Mouse (Mus musculus) fibroblast of lung, adult 2 months (primary cell): Measurements from ENCODE around the gene Dock10.

ENCODE experiments used
- DNase-seq: peaks from one replicate; pipeline ENCODE4 v3.0.0-alpha.2; 2011; ENCODE audit warnings: low read depth

Gene Dock10

DNA sequence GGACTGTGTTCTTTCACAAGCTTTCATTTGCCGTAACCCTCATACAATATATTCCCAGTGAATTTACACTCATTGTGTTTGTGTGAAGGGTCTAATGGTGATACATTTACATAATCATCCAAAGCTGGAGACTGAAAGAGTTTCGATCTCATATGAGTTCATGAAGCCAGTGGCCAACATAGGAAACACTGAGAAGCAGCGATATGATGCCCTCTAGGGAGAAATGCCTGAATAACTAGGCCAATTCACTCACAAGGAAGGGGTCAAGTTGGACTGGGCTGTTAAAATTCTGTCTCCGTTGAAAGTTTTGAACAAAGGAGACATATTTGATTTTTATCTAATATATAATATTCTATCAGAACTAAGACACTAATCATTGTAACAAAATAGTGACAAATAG, 30.9 kb downstream of the Dock10 start:
- DNase-seq: no peak

GRCm38 (mm10) chr1:80722647-80723046, 35.7 kb downstream of the Dock10 start:
- no peak for DNase-seq

DNA sequence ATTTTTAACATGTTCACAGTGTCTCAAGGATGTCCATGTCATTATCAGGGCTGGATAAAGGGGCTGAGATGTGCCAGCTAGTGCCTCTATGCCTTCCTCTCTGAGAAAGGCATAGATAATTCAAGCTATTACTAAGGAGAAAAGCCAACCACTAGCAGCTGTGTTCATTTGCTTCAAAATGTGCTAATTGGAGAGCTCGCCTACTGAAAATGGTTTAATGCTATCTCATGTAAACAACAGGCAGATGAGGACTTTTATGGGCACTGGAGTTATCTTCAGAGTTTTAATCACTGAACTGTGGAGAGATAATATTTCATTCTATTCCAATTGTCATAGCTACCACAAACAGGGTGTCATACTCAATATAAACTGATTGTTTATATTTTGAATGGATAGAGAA, 36.3 kb downstream of the Dock10 start:
- no peak for DNase-seq

DNA sequence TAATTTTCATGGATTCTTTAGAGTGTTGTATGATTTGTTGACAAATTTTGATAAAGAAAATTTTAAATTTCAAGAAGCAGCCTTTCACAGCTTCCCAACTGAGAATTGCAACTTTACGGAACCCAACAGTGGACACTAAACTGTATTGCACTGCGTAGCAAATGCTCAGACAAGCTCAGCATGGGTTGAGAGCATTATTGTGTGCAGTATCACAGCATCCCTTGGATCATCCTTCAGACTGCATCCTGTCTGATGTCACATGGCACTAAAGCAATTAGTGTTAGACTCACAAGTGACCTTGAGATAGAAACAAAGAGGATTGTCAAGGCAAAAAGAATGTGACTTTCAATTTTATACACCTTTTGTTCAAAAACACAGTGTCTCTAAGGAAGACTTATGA, 37.1 kb downstream of the Dock10 start:
- no peak for DNase-seq

DNA sequence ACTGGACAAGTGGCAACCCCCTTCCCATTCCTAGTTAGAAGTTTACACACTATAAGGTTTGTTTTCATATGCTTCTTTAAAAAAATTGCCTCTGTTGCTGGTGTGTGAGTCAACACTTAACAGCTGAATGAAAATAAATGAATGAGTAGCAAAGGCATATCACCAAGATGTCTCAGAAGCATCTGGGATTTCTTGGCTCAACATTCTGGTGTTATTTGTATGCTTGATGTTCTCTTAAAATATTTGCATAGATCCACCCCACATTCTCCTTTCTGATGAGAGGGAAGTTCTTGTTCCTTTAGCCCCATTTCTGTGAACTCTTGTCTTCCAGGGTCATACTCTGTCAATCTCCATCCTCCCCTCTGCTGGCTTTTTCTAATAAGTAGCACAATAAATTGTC, 38.2 kb downstream of the Dock10 start:
- no peak for DNase-seq

- no peak for DNase-seq
Observed at GRCm38 (mm10) chr1:80719436-80719835, 38.9 kb downstream of the Dock10 start.

DNA sequence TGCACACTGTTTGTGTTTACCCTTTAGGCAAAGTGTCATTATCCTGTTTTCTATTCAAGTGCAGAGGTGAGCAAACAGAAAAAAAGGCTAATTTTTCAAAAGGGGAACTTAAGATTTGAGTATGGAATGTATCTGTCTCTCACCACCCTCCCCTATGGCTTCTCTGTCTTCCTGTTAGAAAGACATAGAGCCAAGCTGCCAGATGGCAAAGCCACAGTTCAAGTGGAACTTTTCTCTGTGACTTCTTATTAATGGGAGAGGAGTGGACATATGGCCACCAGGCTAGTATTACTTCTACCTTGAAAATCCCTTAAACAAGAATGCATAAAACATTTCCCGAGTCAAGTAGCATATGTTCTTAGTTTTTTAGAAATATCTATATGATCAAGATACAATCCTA, 39.7 kb downstream of the Dock10 start:
- DNase-seq: no peak

DNA sequence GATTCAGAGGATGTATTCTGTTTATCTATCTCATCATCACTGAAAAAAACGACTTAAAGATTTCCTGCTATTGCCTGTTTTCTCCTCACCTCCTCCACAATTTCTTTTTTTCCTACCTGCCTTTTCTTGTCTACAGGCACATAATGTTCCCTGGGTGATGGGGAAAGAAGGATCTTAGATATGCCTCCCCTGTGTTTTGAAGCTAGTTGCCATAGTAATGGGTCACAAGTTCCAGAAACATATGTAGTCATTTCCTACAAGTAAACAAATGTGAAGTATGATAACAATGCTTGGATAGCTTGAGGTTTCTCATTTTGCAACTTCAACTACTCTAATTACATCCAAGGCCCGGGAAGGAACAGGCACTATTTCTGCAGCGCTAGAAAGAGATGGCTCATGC, 42.4 kb downstream of the Dock10 start:
- DNase-seq: no peak

DNA sequence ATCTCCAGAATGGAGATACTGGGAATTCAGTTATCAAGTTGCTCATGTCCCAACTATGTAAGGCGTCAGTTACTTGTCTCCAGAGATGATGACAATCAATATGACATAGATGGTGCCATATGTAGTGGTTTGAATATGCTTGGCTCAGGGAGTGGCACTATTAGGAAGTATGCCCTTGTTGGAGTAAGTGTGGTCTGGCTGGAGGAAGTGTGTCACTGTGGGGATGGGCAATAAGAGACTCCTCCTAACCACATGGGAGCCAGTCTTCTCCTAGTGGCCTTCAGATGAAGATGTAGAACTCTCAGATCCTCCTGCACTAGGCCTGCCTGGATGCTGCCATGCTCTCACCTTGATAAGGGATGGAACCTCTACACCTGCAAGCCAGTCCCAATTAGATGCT, 44.4 kb downstream of the Dock10 start:
- DNase-seq: no peak

DNA sequence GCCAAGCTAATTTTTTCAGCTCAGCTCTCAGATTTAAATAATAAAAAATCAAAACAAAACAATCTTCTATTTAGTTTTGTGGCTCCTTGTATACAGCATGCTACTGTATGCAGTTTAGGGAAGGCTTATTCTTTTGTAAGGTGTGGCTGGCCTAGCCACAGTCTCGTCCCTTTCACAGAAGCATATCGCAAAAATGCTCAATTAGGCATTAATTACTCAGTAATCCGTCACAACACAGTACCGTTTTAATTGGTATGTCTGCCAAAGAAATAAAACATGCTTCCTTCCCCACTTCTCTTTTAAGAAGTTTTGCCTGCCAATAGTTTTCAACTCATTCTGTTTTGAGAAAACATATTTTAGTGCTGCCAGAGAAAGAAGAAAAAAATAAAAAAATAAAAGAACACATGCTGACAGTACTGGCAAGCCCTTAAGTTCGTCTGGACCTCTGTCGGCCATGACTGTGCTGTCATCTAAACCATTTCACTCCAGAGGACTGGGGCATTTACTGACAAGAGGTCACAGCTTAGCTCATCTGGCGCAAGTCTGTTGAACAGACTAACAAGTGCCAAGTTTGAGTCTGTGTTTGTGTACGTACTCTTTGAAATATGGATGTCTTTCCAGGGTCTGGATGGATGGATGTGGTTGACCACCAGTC, 47.6 kb downstream of the Dock10 start:
- no peak for DNase-seq

DNA sequence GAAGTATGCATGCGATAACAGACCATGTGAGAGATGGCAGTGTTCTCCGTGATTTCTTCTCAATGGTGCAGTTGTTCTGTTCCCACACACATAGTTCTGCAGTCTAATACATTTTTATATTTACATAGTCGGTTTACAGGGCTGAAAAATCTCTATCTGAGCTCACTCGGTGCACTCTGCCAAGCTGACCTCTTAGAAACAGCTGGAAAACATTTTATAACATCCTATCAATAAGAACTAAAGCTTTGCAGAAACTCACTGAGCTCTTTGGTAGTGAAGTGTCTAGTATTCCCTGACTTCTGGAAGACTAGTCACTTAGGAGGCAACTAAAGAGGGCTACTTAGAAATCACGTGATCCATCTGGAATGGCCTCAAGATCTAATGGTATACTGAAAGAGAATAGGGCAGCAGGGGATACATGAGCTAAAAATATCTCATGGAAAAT, 48.2 kb downstream of the Dock10 start:
- no peak for DNase-seq

DNA sequence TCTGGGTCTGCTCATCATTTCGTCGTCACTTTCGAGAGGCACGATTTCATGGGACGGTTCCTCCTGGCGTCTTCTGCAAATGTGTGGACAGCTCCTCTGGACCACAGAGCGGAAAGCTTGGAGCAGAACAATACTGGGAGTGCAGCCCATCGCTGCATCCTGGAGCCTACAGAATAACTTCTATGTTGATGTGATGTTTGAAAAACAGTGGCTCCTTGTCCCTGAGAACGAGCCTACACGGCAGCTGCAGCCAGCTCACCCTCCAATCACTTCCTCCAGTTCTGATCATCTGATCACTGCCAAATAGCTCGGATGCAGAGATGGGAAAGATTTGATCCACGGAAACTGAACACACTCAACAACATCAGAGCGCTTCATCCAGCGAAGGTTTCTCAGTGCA, 49.0 kb downstream of the Dock10 start:
- no peak for DNase-seq

DNA sequence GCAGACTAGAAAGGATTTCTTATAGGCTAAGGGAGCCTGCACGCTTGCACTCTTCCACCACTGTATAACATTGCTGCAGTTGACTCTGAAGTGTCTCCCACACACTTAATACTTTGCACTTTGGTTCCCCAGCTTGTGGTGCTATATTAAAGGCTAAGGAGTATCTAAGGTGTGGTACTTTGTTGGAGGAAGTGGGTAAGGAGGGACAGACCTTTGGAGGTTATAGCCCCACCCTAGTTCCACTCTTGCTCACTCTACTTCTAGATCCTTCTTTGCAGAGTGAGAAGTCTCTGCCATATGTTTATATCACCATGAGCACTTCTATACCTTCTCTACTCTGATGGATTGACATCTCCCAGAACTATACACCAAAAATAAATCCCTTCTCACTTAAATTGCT, 55.0 kb downstream of the Dock10 start:
- DNase-seq: no peak

- DNase-seq: no peak
Observed at GRCm38 (mm10) chr1:80676004-80676673, 82.2 kb downstream of the Dock10 start.

DNA sequence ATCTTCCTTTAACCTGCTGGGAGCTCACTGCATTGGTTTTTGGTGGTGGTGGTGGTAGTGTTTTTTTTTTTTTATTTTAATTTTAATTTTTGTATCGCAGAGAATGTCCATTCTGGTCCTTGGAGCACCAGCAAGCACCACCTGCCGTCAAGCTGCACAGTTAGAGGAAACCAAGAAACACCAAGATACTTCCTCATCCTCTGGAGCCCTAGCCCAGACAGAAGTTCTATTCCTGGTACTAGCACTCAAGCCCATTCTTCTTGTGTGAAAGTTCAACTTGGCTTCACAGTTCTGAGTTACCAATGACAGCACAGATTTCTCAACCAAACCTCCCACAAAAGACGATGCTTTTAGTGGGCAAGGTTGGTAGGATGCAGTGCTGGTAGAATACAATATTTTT, 86.6 kb downstream of the Dock10 start:
- no peak for DNase-seq

- no peak for DNase-seq
Observed at GRCm38 (mm10) chr1:80671056-80671455, 87.3 kb downstream of the Dock10 start.

GRCm38 (mm10) chr1:80670387-80670786, 87.9 kb downstream of the Dock10 start:
- DNase-seq: no peak

- no peak for DNase-seq
Observed at GRCm38 (mm10) chr1:80665761-80666160, 92.6 kb downstream of the Dock10 start.

GRCm38 (mm10) chr1:80665161-80665560, 93.2 kb downstream of the Dock10 start:
- no peak for DNase-seq

DNA sequence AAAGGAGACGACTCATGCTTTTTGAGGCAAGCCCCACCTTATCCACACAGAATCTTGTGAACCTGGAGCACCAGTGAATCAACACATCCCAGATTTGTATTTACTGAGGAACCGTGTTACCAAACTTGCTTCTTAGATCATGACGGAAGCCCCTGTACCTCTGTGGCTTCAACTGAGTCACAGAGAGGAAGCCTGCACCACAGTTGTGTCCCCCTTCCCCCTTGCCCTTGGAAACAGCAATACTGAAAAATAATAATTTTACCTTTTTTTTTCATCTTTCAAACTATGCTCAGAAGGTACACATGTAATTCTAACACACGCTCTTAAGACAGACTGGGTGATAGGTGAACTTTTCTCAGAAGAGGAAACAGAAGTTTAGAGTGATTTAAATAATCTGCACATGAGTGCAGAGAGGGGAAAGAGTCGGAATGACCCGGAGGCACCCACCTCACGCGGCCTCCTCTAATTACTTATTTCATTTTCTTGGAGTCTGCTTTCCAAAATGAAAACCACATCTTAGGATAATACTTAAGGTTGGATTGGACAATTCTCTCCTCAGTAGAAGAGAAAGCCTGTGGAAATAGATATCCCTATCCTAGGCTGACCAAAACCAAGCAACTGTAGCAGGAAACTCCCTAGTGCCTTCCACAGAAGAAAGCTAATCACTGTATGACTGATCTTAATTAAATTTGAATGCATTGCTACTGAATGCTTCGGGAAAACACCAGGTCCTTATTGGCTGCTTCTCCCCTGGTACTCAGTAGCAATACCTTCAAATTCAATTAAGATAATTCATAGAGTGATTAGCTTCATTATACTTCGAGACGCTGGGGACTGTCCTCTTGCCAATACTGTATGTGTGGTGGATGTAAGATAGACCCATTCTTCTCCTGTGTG, 96.6 kb downstream of the Dock10 start:
- no peak for DNase-seq

DNA sequence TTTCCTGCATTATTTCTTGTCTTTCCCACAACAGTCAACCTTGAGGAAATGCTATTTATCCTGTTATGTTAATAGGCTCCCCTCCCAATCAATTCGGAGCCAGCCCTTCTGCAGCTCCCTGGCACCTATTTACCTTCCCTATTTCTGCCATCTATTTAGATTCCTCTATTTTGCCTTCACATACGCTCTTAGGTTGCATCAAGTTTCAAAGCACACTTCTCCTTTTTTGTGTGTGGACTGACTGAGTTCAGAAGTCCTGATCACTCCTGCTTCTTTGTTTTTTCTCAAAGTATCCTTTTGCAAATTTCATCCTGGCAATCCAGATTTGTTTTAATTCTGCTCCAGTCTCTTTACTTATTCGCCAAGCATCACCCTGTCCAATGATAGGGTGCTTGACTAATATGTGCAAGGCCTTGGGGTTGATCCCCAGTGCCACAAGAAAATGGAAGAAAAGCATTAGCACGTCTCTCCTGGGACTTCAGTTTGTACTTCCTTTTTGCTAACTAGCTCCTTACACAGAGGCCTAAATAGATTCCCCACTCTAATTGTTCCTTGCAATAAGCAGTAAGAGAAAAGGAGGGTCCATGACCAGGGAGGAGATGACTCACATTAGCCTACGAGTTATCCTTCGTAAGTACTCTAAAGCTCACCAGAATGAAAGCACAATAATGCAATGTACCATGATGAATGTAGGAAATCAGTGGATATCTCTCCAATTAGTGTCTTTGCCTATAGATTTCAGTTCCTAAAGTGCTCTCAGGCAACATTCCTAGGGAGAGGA, 98.7 kb downstream of the Dock10 start:
- no peak for DNase-seq

- no peak for DNase-seq
Observed at GRCm38 (mm10) chr1:80656389-80656788, 101.9 kb downstream of the Dock10 start.
